Comparison of ENCODE assay signal across 8 mouse cellular contexts in the genomic region with DNA sequence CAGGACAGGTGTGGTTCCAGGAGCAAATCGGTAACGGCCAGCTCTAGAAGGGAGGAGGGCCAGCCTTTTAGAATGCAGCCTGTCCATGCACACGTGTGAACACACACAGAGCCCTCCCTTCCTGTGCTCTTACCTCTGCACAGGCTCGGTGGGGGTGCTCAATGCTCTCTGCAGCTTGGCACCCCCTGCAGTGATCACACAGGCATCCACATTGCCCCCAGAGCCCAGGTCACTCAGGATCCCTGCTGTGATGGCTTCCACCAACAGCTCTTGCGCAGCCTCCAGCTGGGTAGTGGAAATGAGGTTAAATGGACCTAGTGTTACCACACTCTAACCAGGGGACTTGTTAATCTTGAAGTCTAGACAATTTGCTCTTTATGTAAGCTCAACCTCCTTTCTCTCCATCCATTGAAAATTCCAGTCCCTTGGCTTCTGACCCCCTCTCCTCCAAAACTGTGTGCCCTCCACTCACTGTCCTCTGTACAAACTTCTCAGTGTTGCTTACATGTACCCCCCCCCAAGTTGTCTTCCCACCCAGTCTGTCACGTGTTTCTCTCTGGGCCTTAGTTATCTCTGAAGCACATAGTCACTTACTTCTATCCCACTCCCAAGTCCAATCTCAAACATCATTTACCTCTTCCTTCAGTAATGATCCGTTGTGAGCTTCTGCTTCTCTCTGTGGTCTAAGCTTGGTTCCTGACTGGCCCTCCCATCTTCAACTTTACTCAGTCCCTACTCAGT. TPM values are rescaled to one million over a fixed set of nuclear protein-coding genes. Genes with fewer than 3 reads are reported as not detected.
A peak's percentile ranks its signal among the peaks of the same experiment; 100 is the strongest.
DNase-seq lines count a peak whose midpoint lies in the region; ATAC-seq and TF ChIP-seq lines count a peak whose summit lies in the region.

No protein-coding gene starts in this region.

- no peaks in the 10 kb centered on the region for H3K27me3 ChIP-seq in C2C12 (ENCODE audit: control insufficient read depth, insufficient read depth, insufficient read length)
- H3K27me3 ChIP-seq in forebrain, embryonic 13.5 days: no peaks in the 10 kb centered on the region
- H3K27me3 ChIP-seq in liver, embryonic 14.5 days (ENCODE audit: control insufficient read depth, insufficient read depth, low read length): no peaks in the 10 kb centered on the region

- no peak for TF ChIP-seq CTCF in C2C12 (IDR thresholded peaks at IDR 0.05; ENCODE audit: control insufficient read depth, insufficient read depth, insufficient read length)
- TF ChIP-seq CTCF in liver, embryonic 14.5 days (IDR thresholded peaks at IDR 0.05; ENCODE audit: low read depth): no peak

- DNase-seq in cerebellum, adult 9-10 months: peak; percentile 46
- no peak for DNase-seq in cerebellum, postnatal 4 days (ENCODE audit: low spot score in 2 of 2)
- no peak for DNase-seq in liver, embryonic 14.5 days (ENCODE audit: low read depth in 3 of 3, low spot score in 3 of 3)
- DNase-seq in gastrocnemius, postnatal 14 days: no peak
- no peak for DNase-seq in urinary bladder, adult 18-20 months (ENCODE audit: low spot score in 2 of 2)
- no peak for DNase-seq in embryo, embryonic 10.5 days (ENCODE audit: low spot score)

- no peaks in the 10 kb centered on the region for H3K9me3 ChIP-seq in forebrain, embryonic 13.5 days (replicated peaks)
- no peaks in the 10 kb centered on the region for H3K9me3 ChIP-seq in liver, embryonic 14.5 days (ENCODE audit: control insufficient read depth, low read length)

- H3K4me1 ChIP-seq in forebrain, embryonic 13.5 days: peaks cover 18% of the 10 kb centered on the region
- H3K4me1 ChIP-seq in liver, embryonic 14.5 days (replicated peaks; ENCODE audit: control insufficient read depth in 2 of 2, insufficient read depth in 2 of 2, low read length in 1 of 2): peaks cover 16 to 26% of the 10 kb centered on the region in 2 experiments

- peak overlapping the region; percentile 96 for H3K4me2 ChIP-seq in forebrain, embryonic 13.5 days
- peak overlapping the region; percentile 92 for H3K4me2 ChIP-seq in liver, embryonic 14.5 days (ENCODE audit: low read depth)

- no peak overlapping the region for H3ac ChIP-seq in C2C12 (ENCODE audit: control insufficient read depth, insufficient read length, low read depth)

- ATAC-seq in forebrain, embryonic 13.5 days: no peak
- ATAC-seq in liver, embryonic 14.5 days (ENCODE audit: insufficient read depth): no peak

- H3K27ac ChIP-seq in forebrain, embryonic 13.5 days: 0 out of 2 replicates have a peak overlapping the region, but pooled peaks have one; percentile 19
- H3K27ac ChIP-seq in liver, embryonic 14.5 days: peak overlapping the region; percentile 25

- peaks cover 2% of the 10 kb centered on the region for H3K79me3 ChIP-seq in C2C12 (ENCODE audit: low read depth)

- intact Hi-C loops in gastrocnemius, postnatal 14 days (cut with DNase I; ENCODE audit: low total_unique reads): no loop called here

- WGBS in forebrain, embryonic 13.5 days: 35% methylated on average over 7 of the region's 7 CpGs
- 16% methylated on average over 7 of the region's 7 CpGs for WGBS in liver, embryonic 14.5 days (ENCODE audit: insufficient replicate concordance)

- H3K4me3 ChIP-seq in C2C12 (ENCODE audit: insufficient read depth, poor library complexity, severe bottlenecking): peak overlapping the region; percentile 71
- peak overlapping the region; percentile 68 for H3K4me3 ChIP-seq in forebrain, embryonic 13.5 days
- peak overlapping the region; percentile 80 to 84 for H3K4me3 ChIP-seq in liver, embryonic 14.5 days (ENCODE audit: insufficient read depth in 1 of 2, low read depth in 2 of 2, low read length in 2 of 2)

- peak overlapping the region; percentile 83 for H3K9ac ChIP-seq in forebrain, embryonic 13.5 days
- 0 out of 2 replicates have a peak overlapping the region, but pooled peaks have one; percentile 9 for H3K9ac ChIP-seq in liver, embryonic 14.5 days (replicated peaks)

- no peaks in the 10 kb centered on the region for H3K79me2 ChIP-seq in C2C12 (ENCODE audit: control insufficient read depth, insufficient read depth)

- TF ChIP-seq EP300 in liver, embryonic 14.5 days (IDR thresholded peaks at IDR 0.05; ENCODE audit: low read depth): no peak

- H3K36me3 ChIP-seq in C2C12 (ENCODE audit: control insufficient read depth, insufficient read depth): peaks cover 14% of the 10 kb centered on the region
- peaks cover 14% of the 10 kb centered on the region for H3K36me3 ChIP-seq in forebrain, embryonic 13.5 days (ENCODE audit: poor library complexity, severe bottlenecking)
- H3K36me3 ChIP-seq in liver, embryonic 14.5 days (replicated peaks; ENCODE audit: control insufficient read depth, insufficient read depth, low read depth): no peaks in the 10 kb centered on the region

TF ChIP-seq in C2C12, 6 proteins besides CTCF, POLR2A, EP300 and RAD21:
- TF ChIP-seq USF1 (IDR thresholded peaks at IDR 0.05; ENCODE audit: low read depth) (no peak), FOSL1 (IDR thresholded peaks at IDR 0.05; ENCODE audit: insufficient read depth, low read length, poor library complexity, severe bottlenecking) (no peak), MYOD1 (IDR thresholded peaks at IDR 0.05; ENCODE audit: control insufficient read depth, insufficient read length, low read depth) (no peak), MYOG (IDR thresholded peaks at IDR 0.05; ENCODE audit: control insufficient read depth, extremely low read depth, insufficient read length) (no peak), MAX (IDR thresholded peaks at IDR 0.05) (no peak), CEBPB (IDR thresholded peaks at IDR 0.05; ENCODE audit: low read depth) (no peak)
TF ChIP-seq in C2C12: peak in this region for 0.

RNA-seq across cellular contexts. Expression of gene Psmb10, which starts 2.2 kb away (rescaled TPM):
- polyA plus RNA-seq in C2C12 (2012; fragmentation: generic; extraction: Trizol): 73.5 TPM
- 29.0 and 29.1 TPM in 2 replicates for polyA plus RNA-seq in forebrain, embryonic 13.5 days (2015; fragmentation: Nextera tagmentation; extraction: Ambion mirVana)
- polyA plus RNA-seq in liver, embryonic 14.5 days (2012; rRNA removed): 49.8 and 51.8 TPM in 2 replicates
- polyA plus RNA-seq in liver, embryonic 14.5 days (2014; fragmentation: Nextera tagmentation; extraction: Ambion mirVana): 61.5 and 68.5 TPM in 2 replicates
- total RNA-seq in gastrocnemius, postnatal 14 days (2021): 10 to 100 TPM; 19.3 to 20.9 TPM

RNA-seq across cellular contexts. Expression of gene Ctrl, which starts 2.4 kb away (rescaled TPM):
- 0.16 TPM for polyA plus RNA-seq in C2C12 (2012; fragmentation: generic; extraction: Trizol)
- 1.9 TPM in 2 replicates for polyA plus RNA-seq in forebrain, embryonic 13.5 days (2015; fragmentation: Nextera tagmentation; extraction: Ambion mirVana)
- 1.0 and 1.1 TPM in 2 replicates for polyA plus RNA-seq in liver, embryonic 14.5 days (2012; rRNA removed)
- polyA plus RNA-seq in liver, embryonic 14.5 days (2014; fragmentation: Nextera tagmentation; extraction: Ambion mirVana): 0.27 and 0.39 TPM in 2 replicates
- total RNA-seq in gastrocnemius, postnatal 14 days (2021): not detected

RNA-seq across cellular contexts. Expression of gene Lcat, which starts 7.1 kb away (rescaled TPM):
- polyA plus RNA-seq in C2C12 (2012; fragmentation: generic; extraction: Trizol): 1.4 TPM
- polyA plus RNA-seq in forebrain, embryonic 13.5 days (2015; fragmentation: Nextera tagmentation; extraction: Ambion mirVana): 0.61 and 0.69 TPM in 2 replicates
- 40.2 and 41.2 TPM in 2 replicates for polyA plus RNA-seq in liver, embryonic 14.5 days (2012; rRNA removed)
- 47.0 and 50.7 TPM in 2 replicates for polyA plus RNA-seq in liver, embryonic 14.5 days (2014; fragmentation: Nextera tagmentation; extraction: Ambion mirVana)
- under 1 TPM; 0.21 to 0.29 TPM for total RNA-seq in gastrocnemius, postnatal 14 days (2021)

RNA-seq across cellular contexts. Expression of gene Slc12a4, which starts 29.9 kb away (rescaled TPM):
- 79.1 TPM for polyA plus RNA-seq in C2C12 (2012; fragmentation: generic; extraction: Trizol)
- polyA plus RNA-seq in forebrain, embryonic 13.5 days (2015; fragmentation: Nextera tagmentation; extraction: Ambion mirVana): 6.3 and 7.1 TPM in 2 replicates
- polyA plus RNA-seq in liver, embryonic 14.5 days (2012; rRNA removed): 8.3 and 11.1 TPM in 2 replicates
- 6.9 and 8.9 TPM in 2 replicates for polyA plus RNA-seq in liver, embryonic 14.5 days (2014; fragmentation: Nextera tagmentation; extraction: Ambion mirVana)
- 10 to 100 TPM; 12.1 to 19.1 TPM for total RNA-seq in gastrocnemius, postnatal 14 days (2021)

RNA-seq across cellular contexts. Expression of gene Pskh1, which starts 35.8 kb away (rescaled TPM):
- 14.4 TPM for polyA plus RNA-seq in C2C12 (2012; fragmentation: generic; extraction: Trizol)
- 12.8 and 14.4 TPM in 2 replicates for polyA plus RNA-seq in forebrain, embryonic 13.5 days (2015; fragmentation: Nextera tagmentation; extraction: Ambion mirVana)
- polyA plus RNA-seq in liver, embryonic 14.5 days (2012; rRNA removed): 9.8 and 12.3 TPM in 2 replicates
- polyA plus RNA-seq in liver, embryonic 14.5 days (2014; fragmentation: Nextera tagmentation; extraction: Ambion mirVana): 6.2 and 8.0 TPM in 2 replicates
- total RNA-seq in gastrocnemius, postnatal 14 days (2021): 10 to 100 TPM; 12.8 to 13.8 TPM

Comparison
In these comparisons a context has a peak if more than half of its experiments do, and no peak if none do; other contexts are left out.
1. RNA of gene Lcat, which starts 7.1 kb away (polyA plus RNA-seq): 40.2 to 50.7 TPM in liver, embryonic 14.5 days; 1.4 TPM in C2C12 (single experiment) and 0.61 to 0.69 TPM in forebrain, embryonic 13.5 days; every median in the first group is over 10 times any median in the second.
2. Peak in every context shown above with its lines, with median percentiles within 50 percentile points of each other: H3K4me3 ChIP-seq.